Mouse (Mus musculus): Measurements from ENCODE around the gene Prim1.
"Not testable (repeated sequence)": the region's sequence is repeated elsewhere in the genome, so short reads cannot be mapped to it uniquely, and the experiment has no call there.

Prim1 gene

DNA sequence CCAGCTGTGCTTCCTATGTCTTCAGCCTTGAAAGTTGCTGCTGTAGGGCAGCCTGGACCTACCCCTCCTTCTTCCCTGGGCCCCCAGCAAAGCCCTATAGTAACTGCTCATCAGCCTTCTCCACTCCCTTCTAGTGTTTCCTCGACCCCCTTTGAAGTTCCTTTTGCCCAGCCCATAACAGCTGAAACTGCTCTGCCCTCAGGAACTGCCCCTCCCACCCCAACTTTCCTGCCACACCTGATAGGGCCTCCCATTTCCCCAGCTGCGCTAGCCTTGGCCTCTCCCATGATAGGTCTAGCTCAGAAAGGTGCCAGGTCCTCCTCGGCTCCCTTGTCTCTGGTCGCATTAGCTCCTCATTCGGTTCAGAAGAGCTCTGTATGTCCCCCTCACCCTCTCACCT is 24.2 kb downstream of the Prim1 start:
- DNase-seq: no peak

DNA sequence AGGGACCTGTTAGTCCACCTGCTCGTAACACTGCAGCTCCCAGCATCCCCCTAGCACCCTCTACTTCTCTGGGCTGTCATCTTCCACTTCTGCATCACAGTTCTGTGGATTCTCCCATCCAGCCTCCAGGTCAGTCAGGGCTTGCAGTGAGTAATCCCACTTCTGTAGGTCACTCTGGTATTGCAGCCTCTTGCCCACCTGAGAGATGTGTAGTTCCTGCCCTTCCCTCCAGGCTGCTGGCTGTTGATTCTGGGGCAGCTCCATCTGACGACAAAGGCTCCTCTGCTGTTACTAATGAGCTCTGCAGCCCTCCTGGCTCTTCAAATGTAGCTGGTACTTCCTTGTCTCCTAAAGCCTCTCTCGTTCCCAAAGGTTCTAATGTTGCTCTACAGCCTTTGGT is 24.9 kb downstream of the Prim1 start:
- DNase-seq: no peak

DNA sequence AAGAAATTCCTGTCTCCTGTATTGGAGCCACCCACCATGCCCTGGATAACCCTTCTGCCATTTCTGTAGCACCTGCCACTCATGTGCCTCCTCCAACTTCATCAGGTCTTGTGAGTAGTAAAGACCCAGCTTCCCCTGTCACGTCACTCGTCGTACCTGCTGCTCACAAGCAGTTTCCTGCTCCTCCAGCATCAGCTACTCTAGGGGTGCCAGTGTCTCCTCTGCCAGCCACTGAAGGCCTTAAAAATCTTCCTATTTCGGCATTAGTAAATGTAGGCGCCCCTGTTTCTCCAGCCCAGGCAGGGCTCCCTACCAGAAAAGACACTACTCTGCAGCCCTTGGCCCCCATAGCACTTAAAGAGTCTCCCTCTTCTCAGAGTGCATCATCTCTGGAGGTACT is 25.3 kb downstream of the Prim1 start:
- DNase-seq: no peak

DNA sequence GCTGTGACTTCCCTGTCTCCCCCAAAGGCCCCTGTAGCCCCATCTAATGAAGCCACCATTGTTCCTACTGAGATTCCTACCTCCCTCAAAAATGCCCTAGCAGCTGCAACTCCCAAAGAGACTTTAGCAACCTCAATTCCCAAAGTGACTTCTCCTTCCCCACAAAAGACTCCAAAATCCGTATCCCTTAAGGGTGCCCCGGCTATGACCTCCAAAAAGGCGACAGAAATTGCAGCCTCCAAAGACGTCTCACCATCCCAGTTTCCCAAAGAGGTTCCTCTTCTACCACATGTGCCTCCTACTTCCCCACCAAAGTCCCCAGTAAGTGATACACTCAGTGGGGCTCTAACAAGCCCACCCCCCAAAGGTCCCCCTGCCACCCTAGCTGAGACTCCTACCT is 26.7 kb downstream of the Prim1 start:
- no peak for DNase-seq

DNA sequence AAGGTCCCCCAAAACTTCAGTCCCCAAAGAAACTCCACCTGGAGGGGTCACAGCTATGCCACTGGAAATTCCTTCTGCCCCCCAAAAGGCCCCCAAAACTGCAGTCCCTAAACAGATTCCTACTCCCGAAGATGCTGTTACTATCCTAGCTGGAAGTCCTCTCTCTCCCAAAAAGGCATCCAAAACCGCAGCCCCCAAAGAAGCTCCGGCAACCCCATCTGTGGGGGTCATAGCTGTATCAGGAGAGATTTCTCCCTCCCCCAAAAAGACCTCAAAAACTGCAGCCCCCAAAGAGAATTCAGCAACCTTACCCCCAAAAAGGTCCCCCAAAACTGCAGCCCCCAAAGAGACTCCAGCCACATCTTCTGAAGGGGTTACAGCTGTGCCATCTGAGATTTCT is 27.5 kb downstream of the Prim1 start:
- no peak for DNase-seq

DNA sequence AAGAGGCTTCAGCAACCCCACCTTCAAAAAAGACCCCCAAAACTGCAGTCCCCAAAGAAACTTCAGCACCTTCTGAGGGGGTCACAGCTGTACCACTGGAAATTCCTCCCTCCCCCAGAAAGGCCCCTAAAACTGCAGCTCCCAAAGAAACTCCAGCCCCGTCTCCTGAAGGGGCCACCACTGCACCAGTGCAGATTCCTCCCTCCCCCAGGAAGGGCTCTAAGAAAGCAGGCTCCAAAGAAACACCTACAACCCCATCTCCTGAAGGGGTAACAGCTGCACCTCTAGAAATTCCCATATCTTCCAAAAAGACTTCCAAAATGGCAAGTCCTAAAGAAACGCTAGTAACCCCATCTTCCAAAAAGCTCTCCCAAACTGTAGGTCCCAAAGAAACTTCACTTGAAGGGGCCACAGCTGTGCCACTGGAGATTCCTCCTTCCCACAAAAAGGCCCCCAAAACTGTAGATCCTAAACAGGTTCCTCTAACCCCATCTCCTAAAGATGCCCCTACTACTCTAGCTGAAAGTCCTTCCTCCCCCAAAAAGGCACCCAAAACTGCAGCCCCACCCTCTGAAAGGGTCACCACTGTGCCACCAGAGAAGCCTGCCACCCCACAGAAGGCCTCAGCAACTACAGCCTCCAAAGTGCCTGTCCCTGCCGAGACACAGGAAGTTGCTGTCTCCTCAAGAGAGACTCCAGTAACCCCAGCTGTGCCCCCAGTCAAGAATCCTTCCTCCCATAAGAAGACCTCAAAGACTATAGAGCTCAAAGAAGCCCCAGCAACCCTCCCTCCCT is 28.3 kb downstream of the Prim1 start:
- no peak for DNase-seq

DNA sequence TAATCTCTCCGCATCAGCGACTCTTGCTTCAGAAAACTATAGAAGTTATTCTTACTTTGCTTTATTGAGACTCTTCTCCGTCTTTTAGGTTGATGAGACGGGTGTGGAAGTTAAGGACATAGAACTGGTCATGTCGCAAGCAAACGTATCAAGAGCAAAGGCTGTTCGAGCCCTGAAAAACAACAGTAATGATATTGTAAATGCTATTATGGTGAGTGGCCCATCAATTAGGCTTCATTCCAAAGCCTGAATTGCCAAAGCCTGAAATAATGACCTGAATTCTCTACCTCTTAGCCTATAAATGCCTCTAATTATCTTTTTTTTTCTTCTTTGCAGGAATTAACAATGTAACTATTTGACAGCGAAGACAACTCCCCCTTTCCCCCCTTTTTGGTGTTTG is 33.2 kb downstream of the Prim1 start:
- no peak for DNase-seq

DNA sequence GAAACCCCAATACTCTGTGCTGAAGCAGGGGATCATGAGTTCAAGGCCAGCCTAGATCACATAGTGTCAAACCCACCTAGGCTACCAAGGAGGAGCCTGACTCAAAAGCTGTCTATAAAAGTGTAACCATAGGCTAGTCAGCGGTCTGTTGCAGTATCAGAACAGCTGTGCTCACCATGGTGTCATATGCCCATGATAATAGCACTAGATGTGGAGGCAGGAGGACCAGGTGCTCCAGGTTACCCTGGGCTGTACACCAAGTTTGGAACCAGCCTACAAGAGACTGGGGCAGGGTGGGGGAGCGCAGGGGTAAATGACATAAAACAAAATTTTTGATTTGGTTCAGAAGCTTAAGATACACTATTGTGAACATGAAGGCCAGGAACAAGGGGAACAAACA is 34.8 kb downstream of the Prim1 start:
- no peak for DNase-seq

DNA sequence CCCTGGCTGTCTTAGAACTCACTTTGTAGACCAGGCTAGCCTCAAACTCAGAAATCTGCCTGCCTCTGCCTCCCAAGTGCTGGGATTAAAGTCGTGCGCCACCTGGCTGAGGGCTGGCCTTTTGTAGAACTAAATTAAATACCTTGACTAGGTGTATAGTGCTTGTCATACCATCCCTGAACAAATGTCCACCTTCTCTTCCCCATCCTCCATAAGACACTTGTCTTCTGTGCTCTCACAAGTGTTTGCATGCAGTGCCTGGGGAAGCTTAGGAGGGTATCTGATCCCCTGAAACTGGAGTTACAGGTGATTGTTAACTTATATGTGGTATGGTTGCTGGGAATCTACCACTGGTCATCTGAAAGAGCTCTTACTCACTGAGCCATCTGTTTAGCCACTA is 35.4 kb downstream of the Prim1 start:
- no peak for DNase-seq

DNA sequence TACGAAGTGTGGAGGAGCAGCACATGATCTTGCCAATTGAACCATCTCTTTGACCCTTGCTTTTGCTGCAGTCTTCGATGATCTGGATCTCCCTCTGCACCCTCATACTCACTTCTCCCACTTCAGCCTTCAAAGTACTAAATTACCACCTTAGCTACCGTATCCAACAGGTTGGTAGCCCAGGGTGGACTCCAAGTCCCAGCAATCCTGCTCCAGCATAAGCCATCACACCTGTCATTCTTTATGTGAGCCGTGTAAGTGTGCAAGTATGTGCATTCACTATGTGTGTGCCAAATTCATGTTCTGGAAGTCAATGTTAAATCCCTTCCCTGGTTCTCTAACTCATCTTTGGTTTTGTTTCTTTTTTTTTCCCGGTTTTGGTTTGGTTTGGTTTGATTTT is 36.6 kb downstream of the Prim1 start:
- no peak for DNase-seq

DNA sequence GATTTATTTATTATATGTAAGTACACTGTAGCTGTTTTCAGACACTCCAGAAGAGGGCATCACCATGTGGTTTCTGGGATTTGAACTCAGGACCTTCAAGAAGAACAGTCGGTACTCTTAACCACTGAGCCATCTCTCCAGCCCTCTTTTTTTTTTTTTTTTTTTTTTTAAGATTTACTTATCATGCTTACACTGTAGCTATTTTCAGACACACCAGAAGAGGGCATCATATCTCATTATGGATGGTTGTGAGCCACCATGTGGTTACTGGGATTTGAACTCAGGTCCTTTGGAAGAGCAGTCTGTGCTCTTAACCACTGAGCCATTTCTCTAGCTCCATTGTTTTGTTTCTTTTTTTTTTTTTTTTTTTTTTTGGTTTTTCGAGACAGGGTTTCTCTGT is 37.2 kb downstream of the Prim1 start:
- DNase-seq: not testable (repeated sequence)

DNA sequence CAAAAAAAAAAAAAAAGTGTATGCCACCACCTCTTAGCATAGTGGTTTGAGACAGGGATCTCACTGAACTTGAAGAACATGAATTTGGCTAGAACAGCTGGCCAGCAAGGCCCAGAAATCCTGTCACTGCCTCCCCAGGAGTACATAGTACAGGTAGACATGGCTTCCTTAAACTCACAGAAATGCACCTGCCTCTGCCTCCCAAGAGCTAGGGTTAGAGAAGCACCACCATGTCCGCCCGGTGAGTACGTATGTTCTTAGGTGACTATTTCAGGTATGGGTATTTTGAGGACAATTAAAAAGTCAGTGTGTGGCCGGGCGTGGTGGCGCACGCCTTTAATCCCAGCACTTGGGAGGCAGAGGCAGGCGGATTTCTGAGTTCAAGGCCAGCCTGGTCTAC is 38.0 kb downstream of the Prim1 start:
- DNase-seq: no peak

DNA sequence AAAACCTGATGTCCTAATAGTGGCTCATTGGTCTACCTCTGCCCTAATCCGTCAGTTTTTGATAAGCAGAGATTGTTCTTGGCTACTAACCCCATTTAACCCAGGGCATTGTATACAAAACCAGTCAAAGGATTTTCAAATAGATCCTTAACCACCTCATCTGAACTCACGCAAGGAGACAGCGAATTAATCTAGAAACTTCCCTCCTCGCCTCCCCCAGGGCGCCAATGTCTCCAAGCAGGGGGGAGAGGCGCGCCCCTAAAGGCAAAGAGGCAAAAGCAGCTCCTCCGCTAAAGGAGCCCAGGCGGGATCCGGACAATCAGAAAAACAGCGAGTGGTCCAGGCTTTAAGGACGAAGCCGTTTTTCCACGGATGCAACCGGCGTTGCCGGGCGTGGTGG is 43.2 kb downstream of the Prim1 start:
- no peak for DNase-seq

DNA sequence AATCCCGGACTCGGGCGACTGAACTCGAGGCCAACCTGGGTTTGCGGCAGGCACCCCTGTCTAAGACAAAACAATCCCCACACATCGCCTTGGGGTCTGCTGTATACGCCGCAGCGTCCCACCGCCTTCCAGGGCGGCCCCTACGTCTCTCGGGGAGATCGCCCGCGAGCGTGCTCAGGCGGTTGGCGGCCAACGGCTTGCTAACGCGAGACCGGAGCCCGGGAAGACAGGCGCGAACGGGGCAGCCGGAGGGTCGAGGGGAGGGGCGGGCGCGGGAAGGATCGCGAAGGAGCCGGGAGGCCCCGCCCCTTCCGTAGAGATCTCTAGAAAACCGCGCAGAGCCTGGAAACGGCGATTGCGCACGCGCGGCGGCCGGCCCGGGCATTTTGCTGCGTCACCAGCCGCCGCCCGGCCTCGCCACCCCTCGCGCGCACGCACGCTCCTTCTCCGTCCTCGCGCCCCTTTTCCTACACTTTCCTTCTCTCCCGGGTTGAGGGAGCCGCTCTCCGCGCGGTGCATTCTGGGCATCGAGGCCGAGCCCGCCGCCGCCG is 43.7 kb downstream of the Prim1 start, which contains the start of gene Ptges3:
Gene Ptges3 (plus strand): TSS at position 354 of the 551 bp plus-strand sequence.
- DNase-seq: peak; percentile 99 to 100

DNA sequence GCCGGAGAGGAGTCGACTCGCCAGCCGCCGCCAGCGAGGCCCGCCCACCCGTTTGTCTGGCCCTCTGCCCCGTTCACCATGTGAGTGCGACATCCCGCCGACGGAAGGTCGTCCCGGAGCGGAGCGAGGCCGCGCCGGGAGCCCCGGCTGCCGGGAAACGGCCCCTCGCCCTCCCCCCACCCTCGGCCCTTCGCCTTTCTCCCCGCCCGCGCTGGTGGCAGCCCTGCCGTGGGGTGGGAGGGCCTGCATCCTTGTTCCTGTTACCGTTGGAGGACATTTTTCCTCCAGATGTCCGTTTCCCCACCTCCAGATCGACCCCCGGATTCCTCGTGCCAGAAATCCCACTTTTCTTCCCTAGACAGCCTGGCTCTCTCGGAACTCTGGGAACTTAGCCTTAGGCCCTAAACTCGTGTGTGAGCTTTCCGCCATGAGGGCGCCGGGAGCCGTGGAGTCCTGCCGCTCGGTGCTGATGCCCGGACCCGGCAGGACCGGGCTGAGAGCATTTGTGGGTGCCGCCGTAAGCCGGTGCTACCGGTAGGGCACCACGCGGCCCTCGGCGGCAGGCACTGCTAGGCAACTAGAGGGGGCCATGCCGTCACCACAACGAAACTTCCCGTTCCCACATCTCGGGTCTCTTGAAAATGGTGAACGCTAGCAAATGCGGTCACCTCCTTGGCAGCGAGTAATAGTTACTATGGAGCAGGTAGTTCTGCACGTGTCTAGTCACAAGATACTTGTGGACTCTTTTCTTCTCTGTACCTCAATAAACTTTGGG is 44.4 kb downstream of the Prim1 start:
- peak; percentile 60 to 74 for DNase-seq

DNA sequence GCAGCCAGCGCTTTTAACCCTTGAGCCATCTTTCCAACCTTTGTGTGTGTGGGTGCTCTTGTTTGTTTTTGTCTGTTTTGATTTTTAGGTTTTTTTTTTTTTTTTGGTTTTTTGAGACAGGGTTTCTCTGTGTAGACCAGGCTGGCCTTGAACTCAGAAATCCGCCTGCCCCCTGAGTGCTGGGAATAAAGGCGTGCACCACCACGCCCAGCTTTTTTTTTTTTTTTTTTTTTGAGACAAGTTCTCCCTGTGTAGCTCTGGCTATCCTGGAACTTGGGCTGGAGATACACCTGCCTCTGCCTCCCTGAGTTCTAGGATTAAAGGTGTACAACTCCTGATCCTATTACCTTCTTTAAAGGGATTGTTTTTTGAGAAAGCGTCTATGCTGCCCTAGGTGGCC is 46.1 kb downstream of the Prim1 start:
- no peak for DNase-seq

DNA sequence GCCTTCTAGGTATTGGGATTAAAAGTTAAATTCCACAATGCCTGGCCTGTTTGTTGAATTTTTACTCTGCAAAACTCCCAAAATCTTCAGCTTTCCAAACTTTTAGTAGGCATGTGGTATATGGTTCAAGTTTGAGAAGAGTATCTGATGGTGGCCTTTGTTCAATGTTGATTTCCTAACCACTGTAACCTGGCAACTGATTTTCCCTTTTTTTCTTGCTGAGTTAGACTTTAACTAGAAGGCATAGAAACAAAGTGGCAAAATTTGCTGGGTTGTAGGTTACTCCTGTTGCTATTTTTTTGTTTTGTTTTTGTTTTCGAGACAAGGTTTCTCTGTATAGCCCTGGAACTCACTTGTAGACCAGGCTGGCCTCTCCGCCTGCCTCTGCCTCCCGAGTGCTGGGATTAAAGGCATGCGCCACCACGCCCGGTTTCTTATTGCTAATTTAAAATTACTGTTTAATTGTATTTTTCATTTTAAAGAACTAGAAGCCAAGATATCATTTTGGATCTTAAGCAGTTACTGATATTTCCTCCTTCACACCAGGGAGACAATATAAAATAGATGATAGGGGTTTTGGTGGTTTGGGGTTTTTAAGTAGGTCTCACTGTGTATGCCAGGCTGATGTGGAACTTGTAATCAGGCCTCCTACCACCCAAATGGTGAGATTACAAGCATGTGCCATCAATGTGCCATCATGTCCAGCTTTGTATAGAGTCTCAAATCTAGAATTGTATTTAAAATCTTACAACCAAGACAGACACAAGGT is 47.4 kb downstream of the Prim1 start:
- no peak for DNase-seq

DNA sequence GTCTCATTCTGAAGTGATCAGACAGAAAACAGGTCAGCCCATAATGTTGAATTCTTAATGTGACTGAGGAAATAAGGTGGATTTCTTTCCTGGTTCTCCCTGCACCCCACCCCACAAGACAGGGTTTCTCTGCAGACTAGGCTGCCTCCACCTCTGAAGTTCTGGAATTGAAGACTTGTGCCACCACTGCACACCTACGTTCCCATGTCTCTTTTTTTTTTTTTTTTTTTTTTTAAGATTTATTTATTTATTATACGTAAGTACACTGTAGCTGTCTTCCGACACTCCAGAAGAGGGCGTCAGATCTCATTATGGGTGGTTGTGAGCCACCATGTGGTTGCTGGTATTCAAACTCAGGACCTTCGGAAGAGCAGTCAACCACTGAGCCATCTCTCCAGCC is 51.1 kb downstream of the Prim1 start:
- no peak for DNase-seq

DNA sequence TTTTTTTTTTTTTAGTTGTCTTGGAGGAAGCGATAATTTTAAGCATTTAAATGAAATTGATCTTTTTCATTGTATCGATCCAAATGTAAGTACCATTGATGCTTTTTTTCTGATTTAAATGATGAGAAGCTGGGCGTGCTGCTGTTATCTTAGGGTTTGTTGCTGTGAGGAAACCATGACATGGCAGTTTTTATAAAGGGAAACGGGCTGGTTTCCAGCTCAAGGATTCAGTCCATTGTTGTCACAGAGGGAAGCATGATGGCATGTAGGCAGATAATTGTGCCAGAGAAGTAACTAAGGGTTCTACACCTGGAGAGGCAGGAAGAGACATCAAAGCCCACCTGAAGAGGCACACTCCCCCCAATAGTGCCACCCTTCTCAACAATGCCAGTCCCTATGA is 54.2 kb downstream of the Prim1 start:
- no peak for DNase-seq

DNA sequence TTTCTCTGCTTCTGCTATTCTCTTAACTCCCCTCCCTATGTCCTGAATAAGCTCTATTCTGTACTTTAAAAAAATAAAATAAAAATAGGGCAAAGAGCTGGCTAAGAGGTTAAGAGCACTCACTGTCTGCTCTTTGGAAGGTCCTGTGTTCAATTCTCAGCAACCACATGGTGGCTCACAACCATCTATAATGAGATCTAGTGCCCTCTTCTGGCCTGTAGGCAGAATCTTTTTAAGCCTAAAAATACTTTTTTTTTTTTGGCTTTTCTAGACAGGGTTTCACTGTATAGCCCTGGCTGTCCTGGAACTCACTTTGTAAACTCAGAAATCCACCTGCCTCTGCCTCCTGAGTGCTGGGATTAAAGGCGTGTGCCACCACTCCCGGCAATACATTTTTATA is 55.5 kb downstream of the Prim1 start:
- not testable (repeated sequence) for DNase-seq

DNA sequence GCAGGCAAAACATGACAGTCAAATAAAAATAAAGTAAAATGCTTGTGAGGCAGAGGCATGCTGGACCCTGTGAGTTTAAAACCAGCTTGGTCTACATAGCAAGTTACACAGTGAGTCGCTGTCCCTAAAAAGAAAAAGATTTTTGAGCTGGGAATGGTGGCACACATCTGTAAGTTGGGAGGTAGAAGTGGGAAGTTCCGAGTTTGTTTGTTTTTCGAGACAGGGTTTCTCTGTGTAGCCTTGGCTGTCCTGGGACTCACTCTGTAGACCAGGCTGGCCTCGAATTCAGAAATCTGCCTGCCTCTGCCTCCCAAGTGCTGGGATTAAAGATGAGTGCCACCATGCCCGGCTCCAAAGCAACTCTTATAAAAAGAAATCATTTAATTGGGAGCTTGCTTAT is 63.3 kb downstream of the Prim1 start:
- not testable (repeated sequence) for DNase-seq
